Mouse (Mus musculus) cortical plate, adult 2 months (tissue): Measurements from ENCODE around the gene Tfrc.

Source experiments
- CTCF ChIP-seq: fragments of 200-500 bp; IDR thresholded peaks from 2 replicates; pipeline ENCODE4 v1.5.1; 2011; ENCODE audit warnings: mild to moderate bottlenecking, control low read depth, low read length; ENCODE audit not compliant: insufficient read depth; ENCODE audit errors: extremely low read depth
- POLR2A ChIP-seq: fragments of 200-500 bp; IDR thresholded peaks from 2 replicates; pipeline ENCODE4 v1.6.1; 2011; ENCODE audit warnings: mild to moderate bottlenecking, low read length, control low read depth; ENCODE audit not compliant: insufficient read depth; ENCODE audit errors: extremely low read depth

DNA sequence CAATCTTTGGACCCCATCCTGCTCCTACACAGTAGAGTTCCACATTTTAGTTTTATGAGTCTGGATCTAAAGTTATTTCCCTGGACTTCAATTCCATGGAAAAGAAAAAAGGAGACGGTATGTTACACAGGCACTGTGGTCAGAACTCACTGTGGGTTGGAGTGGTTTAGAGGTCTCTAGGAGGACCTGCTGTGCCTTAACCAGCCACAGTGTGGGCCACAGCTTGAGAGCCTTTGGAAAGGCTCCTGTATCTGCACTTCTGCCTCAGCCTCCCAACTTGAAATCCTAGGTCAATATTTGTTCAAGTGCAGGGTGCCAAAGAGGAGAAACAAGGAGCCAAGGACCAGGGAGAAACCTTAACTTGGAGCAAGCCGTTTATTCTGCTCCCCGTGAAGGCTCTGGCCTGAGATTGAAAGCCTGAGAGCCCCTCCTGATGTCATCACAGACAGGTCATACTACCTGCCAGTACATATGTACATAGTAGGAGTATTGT lies 6.5 kb upstream of the Tfrc start:
- TF ChIP-seq POLR2A (no peak), CTCF (no peak)
